Mouse (Mus musculus) frontal cortex, adult 2 months (tissue): Measurements from ENCODE around the gene Scg5. TPM values are rescaled to one million over a fixed set of nuclear protein-coding genes. Genes with fewer than 3 reads are reported as not detected.
A peak's percentile ranks its signal among the peaks of the same experiment; 100 is the strongest.

Experiments
- DNase-seq, 2 experiments: peaks; one replicate each; pipeline ENCODE4 v3.0.0; 2022; ENCODE audit warnings: low spot score in 1 of 2; ENCODE audit errors: extremely low spot score in 1 of 2
- polyA plus RNA-seq: library from polyadenylated mRNA; depleted of rRNA; stranded (reverse); fragments of >200 nt; gene quantifications from 2 replicates; pipeline ENCODE4 v1.2.3, GENCODE M21; 2012; rRNA removed

The Scg5 gene
- polyA plus RNA-seq, 1 experiment: 297 TPM

- DNase-seq: peak in 1 of 2 experiments; percentile 65
Measured at GRCm38 (mm10) chr2:113757525-113758310, 71.2 kb downstream of the Scg5 start.

- DNase-seq: no peak
Measured at GRCm38 (mm10) chr2:113756924-113757524, 71.9 kb downstream of the Scg5 start.

DNA sequence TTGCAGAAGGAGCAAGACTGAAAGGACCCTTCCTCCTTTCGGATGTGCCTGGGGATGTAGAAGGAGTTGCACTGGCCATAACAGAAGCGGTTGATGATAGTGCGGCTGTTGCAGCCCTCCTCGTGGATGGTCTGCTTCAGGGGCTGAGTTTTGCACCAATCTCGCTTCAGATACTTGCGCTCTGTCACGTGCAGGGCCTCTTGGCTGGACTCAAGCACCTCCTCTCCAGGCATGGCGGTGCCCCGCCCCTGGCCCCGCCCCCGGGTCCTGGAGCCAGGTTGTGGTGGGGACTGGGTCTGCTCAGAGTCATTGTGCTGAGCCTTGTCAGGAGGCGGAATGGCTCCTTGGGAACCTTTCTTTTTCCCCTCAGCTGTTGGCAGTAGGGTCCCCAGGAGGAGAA lies 79.2 kb downstream of the Scg5 start:
- no peak for DNase-seq

DNA sequence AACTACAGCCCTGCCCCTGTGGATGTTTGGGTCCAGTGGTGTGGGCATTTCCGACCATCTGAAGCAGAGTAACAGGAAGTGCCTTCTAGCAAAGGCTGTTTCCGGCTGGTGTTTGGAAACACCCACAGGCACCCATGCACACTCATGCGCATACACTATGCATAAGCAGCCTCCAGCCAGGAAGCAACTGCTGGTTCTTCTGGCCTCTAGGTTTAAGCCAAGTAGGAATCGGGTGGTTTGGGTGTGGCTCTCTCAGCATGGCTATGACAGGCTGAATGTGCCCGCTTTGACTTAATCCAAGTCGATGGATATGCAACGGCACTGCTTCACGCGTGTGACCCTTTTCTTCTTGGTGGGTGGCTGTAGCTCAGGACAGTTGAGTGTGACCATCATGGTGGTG lies 79.6 kb downstream of the Scg5 start:
- DNase-seq: no peak

DNA sequence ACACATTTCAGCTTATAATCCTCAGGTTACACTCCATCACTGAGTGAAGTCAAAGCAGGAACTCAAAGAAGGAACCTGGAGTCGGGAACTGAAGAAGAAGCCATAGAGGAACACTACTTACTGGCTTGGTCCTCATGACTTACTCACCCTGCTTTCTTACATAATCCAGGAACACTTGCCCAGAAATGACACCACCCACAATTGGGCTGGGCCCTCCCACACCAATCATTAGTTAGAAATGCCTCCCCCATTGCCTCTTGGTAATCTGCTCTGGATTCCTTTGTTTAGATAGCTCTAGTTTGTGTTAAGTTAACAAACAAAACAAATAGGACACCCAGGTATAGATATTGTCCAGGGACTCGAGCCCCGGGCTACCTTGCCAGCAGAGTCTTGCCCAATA lies 100.3 kb downstream of the Scg5 start:
- no peak for DNase-seq

Other genes with a start within 250 kb of the Scg5 start
- gene Grem1, start 70.5 kb downstream of the Scg5 start, polyA plus RNA-seq: 5.3 and 5.4 TPM in 2 replicates
- 1.9 and 2.1 TPM in 2 replicates for gene Arhgap11a, start 19.5 kb upstream of the Scg5 start, polyA plus RNA-seq
- gene Gjd2, start 184.5 kb upstream of the Scg5 start, polyA plus RNA-seq: 11.6 and 13.7 TPM in 2 replicates
- 0.08 TPM in 1 of 2 replicates, not detected in the other for gene Actc1, start 224.4 kb upstream of the Scg5 start, polyA plus RNA-seq